Mouse (Mus musculus) heart, adult 2 months (tissue): ENCODE data around the gene Dlg4.

Source experiments
- CTCF ChIP-seq: fragments of 200-600 bp; IDR thresholded peaks from 2 replicates; pipeline ENCODE4 v1.8.1; 2022; ENCODE audit warnings: antibody characterized with exemption, mild to moderate bottlenecking, moderate library complexity
- POLR2A ChIP-seq: fragments of 200-500 bp; IDR thresholded peaks from 2 replicates; pipeline ENCODE4 v1.6.1; 2011; ENCODE audit warnings: mild to moderate bottlenecking, low read depth, low read length, control low read depth; ENCODE audit not compliant: insufficient read depth

GRCm38 (mm10) chr11:70014051-70014450 lies 2.7 kb upstream of the Dlg4 start:
- TF ChIP-seq CTCF (no peak), POLR2A (no peak)
